Mouse (Mus musculus): Measurements from ENCODE around the gene Folr2.

Gene Folr2

GRCm38 (mm10) chr7:101857094-101857493 lies at the start of gene Folr2:
Gene Folr2 (minus strand): TSS chr7:101857194.
- DNase-seq = no peak

DNA sequence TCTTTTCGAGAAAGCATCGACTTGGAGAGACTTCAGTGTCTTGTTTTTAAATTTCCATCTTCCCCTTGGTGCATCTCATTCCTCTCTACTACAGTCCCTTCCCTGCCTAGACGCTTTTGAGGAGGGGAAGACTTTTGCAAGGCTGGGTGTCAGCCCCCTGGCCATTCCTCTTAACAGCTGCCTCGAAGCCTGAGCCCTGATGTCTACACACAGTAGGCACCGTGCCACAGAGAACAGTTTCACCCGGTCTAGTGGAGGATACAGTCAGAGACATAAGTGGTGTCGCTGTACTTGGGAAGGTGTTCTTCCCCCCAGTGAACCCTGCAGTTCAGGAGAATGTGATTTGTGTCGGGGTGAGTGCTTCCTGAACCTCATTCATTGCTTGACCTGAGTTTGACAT lies 49.7 kb upstream of the Folr2 start:
- DNase-seq = peak in 1 of 2 experiments; percentile 24

GRCm38 (mm10) chr7:101906287-101906681 lies 49.3 kb upstream of the Folr2 start, which contains the start of gene Tomt:
Gene Tomt (minus strand): TSS chr7:101906359.
- DNase-seq = no peak

DNA sequence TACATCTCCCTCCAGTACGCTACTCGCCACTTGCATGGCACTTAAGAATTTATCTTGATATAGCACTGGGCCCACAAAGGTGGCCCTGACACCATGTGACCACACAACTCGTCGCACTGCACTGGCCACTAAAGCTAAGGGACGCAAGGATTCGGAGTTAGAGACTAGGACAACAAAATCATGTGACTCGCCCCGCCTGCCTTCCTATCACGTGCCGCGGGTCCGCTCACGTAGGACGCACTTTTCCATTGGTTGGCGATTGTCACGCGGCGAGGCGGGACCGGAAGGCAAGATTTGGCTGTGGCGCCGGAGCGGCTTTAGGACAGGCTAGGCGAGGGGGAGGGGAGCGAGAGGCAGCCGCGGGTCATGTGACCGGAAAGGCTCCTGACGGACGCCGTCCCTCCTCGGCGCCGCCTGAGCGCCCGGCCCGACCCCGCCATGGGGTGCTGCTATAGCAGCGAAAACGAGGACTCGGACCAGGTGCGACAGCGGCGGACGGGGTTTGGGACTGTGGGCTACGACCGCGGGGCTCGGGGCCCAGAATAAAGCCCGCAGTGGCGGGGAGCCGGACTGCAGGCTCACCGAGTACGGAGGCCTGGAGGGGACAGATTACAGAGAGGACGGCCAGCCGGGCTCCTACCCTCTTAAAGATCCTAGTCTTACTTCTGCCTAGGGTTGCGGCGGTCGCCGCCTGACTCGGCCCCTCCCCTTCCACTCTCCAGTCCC lies 48.7 kb upstream of the Folr2 start, which contains the start of gene Lamtor1:
Gene Lamtor1, plus strand, starts transcription at position 344 of the 726 bp plus-strand sequence.
- peak; percentile 99 to 100 for DNase-seq

GRCm38 (mm10) chr7:101902846-101903245 lies 45.9 kb upstream of the Folr2 start:
- no peak for DNase-seq

GRCm38 (mm10) chr7:101901969-101902368 lies 45.0 kb upstream of the Folr2 start:
- DNase-seq = no peak

- no peak for DNase-seq
Observed at GRCm38 (mm10) chr7:101900331-101901097, 43.5 kb upstream of the Folr2 start.

DNA sequence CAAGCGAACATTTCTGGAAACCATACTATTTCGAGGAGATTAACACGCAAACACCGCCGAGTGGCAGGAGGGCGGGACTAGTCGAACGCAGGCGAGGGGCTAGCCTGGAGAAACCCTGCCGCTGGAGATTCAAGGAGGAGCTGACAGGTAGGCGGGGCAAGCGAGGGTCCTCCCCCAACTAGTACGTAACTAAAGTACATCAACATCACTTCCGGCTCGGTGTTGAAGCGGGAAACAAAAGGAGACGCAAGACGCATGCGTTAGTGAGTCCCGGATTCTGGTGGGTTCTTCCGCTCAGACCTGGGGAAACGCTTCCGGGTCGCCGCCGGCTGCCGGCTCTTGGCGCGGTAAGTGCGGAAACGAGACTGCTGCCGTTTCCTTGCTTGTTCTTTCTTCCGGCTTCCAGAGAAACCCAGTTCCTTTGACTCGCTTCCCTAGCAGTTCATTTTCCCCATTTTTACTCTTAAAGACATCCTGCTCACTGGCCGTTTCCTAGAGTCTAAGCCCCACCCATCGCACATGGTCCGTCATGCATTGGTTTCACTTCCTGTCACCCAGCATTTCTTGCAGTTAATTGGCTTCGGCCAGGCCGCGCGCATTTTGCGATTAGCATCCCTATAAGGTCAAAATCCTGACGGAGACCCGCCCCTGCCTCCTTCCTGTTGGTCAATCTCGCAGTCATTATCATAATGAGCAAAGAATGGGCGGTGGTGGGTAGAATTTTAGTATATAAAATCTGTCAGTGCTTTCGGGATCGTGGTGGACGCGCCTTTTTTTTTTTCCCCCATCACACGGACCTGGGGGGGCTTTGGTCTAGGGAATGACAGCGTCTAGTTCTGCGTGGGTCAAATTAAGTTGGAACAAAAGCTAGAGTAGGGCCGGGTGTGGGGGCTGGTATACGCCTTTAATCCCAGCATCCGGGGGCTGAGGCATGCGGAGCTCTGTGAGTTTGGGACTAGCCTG lies 39.4 kb upstream of the Folr2 start:
- peak; percentile 97 to 98 for DNase-seq

DNA sequence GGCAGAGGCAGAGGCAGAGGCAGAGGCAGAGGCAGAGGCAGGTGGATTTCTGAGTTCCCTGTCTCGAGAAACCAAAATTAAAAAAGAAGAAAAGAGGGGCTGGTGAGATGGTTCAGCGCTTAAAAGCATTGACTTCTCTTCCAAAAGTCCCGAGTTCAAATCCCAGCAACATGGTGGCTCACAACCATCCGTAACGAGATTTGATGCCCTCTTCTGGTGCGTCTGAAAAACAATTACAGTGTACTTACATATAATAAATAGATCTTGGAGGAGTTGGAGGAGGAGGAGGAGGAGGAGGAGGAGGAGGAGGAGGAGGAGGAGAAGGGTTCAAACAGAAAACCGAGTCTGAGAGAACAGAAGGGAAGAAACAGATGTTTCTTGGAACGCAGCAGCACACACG lies 38.7 kb upstream of the Folr2 start:
- no peak for DNase-seq

- no peak for DNase-seq
Observed at GRCm38 (mm10) chr7:101888460-101888859, 31.5 kb upstream of the Folr2 start.

DNA sequence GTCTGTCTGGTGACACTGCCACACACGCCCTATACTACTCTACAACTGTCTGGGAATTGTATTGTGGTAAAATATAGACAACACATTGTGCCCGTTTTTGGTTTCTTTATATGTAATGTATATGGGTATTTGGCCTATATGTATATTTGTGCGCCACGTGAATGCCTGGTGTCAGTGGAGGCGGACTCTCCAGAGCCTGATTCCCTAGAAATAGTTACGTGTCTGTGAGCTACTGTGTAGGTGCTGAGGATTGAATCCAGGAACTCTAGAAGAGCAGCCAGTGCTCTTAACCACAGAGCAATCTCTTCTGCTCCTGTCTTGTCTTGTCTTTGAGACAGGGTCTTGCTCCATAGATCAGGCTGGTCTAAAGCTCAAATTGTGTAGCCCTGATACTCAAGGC lies 29.3 kb upstream of the Folr2 start:
- DNase-seq = no peak

DNA sequence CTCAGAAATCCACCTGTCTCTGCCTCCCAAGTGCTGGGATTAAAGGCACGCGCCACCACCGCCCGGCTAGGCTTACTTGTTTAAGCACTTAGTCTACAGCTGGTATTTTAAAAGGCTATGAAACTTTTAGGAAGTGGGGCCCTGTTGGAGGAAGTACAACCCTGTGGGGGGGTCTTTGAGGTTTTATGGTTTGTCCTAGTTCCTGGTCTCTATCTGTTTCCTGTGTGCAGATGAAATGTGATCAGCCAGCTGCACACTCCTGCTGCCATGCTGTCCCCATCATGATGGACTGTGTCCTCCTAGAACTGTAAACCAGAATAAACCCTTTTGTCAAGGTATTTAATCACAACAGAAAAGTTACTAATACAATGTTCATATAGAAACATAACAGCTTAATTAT lies 27.2 kb upstream of the Folr2 start:
- no peak for DNase-seq

DNA sequence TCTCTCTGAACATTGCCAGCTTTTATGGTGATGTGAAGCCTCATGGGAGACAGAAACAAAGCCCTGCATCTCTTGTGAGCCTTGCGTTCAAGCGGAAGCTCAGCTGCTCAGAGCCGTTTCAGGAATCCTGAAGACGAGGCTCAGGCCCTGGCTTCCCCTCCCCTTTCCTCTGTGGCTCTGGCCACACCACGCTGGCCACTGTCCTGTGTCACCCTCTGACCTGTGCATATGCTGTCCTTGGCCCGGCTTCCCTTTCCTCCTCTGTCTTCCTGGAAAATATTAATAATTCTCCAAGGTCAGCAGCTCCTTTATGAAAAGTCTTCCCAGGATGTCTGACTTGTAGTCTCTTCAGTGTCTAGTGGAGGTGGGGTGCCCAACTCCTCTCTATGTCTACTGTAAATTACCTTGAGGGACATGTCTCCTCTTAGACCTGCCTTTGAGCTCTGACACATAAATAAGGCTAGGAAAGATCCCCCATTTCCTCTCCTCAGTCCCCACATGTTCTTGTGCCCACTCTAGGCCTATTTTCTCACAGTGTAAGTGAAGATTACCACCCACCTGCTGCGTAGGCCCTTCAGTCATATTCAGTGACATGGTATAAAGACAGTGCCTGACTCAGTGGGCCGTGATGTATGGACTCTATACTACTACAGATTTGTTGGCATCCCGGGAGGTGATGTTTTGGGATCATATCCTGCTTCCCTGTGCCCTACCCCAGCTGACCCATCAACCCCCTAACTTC lies 25.6 kb upstream of the Folr2 start:
- DNase-seq = no peak

DNA sequence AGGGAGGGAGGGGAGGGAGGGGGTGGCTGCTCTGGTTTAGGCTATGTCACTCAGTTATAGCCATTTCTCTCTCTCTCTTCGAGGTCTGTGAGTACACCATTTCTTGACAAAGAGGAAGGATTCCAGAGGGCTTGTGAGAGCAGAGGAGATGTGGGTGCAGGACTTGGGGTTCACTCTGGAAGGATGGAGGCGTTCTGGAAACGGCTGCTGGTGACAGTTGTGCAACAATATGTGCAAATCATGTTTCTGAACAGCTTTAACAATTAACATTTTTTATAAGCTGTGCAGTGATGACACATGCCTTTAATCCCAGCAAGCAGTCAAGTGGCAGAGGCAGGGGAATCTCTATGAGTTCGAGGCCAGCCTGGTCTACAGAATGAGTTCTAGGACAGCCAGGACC lies 23.9 kb upstream of the Folr2 start:
- no peak for DNase-seq

DNA sequence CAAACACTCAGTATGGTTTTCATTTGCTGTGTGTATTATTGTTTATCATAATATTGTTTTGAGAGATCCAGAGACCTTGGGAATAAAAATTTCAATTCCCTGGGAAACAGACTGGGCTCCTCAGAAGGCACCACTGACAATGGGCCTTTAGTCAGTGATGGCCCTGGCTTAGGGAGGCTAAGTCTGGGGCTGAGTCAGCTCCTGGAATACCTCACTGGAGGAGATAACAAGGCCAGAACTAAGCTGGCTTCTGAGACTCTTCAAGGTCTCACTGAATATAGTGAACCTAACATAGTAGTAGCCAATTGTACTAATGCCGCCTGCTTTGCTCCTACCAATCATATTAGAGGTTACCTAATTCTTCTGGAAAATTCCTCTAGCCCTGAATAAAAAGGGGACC lies 19.0 kb upstream of the Folr2 start:
- no peak for DNase-seq

GRCm38 (mm10) chr7:101871296-101871695 lies 14.3 kb upstream of the Folr2 start:
- DNase-seq = no peak

DNA sequence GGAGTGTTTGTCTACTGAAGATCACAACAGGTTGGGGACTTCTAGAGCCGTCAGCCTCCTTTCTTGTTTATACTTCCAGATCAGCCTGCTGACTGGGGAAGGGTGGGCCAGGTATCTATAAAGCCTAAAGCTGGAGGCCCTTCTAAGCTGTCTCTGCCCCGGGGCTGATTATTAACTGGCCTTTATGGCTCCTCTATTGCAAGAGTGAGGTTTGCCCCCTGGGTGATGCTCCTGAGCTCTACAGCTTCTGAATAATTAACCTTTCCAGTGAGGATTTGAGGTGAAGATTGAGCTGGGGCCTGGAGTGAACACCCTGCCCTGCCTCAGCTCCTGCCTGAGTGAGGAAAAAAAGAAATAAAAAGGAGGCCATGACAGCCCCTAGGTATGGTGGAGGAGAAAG lies 13.6 kb upstream of the Folr2 start, which contains the start of gene Folr1:
Gene Folr1, minus strand, starts transcription at position 160 of the 400 bp plus-strand sequence.
- DNase-seq = no peak

DNA sequence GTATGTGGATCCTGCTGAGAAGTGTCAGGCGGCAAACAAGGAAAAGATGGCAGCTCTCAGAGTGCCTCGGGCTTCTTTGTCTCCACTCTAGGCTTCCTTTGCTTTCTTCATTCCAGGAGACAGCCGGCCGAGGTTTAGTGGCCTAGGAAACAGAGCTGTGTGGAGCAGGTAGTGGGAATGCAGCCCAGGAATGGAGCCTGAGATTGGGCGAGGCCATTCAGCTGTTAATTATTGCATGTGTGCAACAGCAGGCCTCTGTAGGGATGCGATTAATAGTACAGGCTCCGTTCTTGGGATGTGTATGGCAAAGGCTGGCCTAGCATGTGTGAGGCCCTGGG lies 12.1 kb upstream of the Folr2 start:
- no peak for DNase-seq

- DNase-seq = no peak
Observed at GRCm38 (mm10) chr7:101868241-101869162, 11.5 kb upstream of the Folr2 start.

DNA sequence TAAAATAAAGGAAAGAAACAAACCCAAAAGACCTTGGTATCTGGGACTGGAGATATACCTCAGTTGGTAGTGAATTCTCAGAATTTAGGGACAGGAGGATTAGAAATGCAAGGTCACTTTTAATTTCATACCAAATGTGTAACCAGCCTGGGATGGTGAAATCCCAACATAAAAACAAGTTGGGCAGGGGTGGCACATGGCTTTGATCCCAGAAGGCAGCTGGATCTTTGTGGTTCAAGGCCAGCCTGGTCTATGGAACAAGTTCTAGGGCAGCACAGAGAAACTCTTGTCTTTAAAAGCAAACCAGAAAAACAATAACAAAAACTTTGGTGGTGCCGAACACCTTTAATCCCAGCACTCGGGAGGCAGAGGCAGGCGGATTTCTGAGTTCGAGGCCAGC lies 10.5 kb upstream of the Folr2 start:
- DNase-seq = no peak
